Mouse (Mus musculus) hindlimb bud, embryonic 11.5 days (tissue): Measurements from ENCODE around the gene Cela3a.

Experiments used
- DNase-seq: peaks from one replicate; pipeline ENCODE4 v3.0.0-alpha.2; 2012; ENCODE audit warnings: low read depth, low spot score; ENCODE audit errors: extremely low spot score

Cela3a gene

GRCm38 (mm10) chr4:137375314-137376278 lies 34.0 kb downstream of the Cela3a start:
- DNase-seq = no peak

- DNase-seq = no peak
Measured at GRCm38 (mm10) chr4:137373711-137374110, 35.9 kb downstream of the Cela3a start.

- DNase-seq = no peak
Measured at GRCm38 (mm10) chr4:137371596-137372523, 37.7 kb downstream of the Cela3a start.

GRCm38 (mm10) chr4:137369954-137370750 lies 39.4 kb downstream of the Cela3a start:
- no peak for DNase-seq

- DNase-seq = no peak
Measured at GRCm38 (mm10) chr4:137368198-137368597, 41.4 kb downstream of the Cela3a start.

- DNase-seq = no peak
Measured at GRCm38 (mm10) chr4:137367275-137368088, 42.1 kb downstream of the Cela3a start.

GRCm38 (mm10) chr4:137366097-137366496 lies 43.5 kb downstream of the Cela3a start:
- no peak for DNase-seq

GRCm38 (mm10) chr4:137365356-137366062 lies 44.1 kb downstream of the Cela3a start:
- DNase-seq = no peak

- no peak for DNase-seq
Measured at GRCm38 (mm10) chr4:137364826-137365225, 44.8 kb downstream of the Cela3a start.

GRCm38 (mm10) chr4:137360996-137361395 lies 48.6 kb downstream of the Cela3a start:
- DNase-seq = no peak

GRCm38 (mm10) chr4:137358291-137359002 lies 51.1 kb downstream of the Cela3a start:
- no peak for DNase-seq

GRCm38 (mm10) chr4:137357517-137358254 lies 51.9 kb downstream of the Cela3a start, which contains the start of gene Cdc42:
TSS of gene Cdc42 (minus strand) at chr4:137357720.
- peak; percentile 85 for DNase-seq

- DNase-seq = no peak
Measured at GRCm38 (mm10) chr4:137356674-137357510, 52.7 kb downstream of the Cela3a start.
